Mouse (Mus musculus) central nervous system, embryonic 14 days (tissue): ENCODE results near the gene Ott. TPM values are rescaled to one million over a fixed set of nuclear protein-coding genes. Genes with fewer than 3 reads are reported as not detected.

Source experiments
- polyA plus RNA-seq: library from polyadenylated mRNA; depleted of rRNA; stranded (reverse); fragments of >200 nt; gene quantifications from 2 replicates; pipeline ENCODE4 v1.2.3, GENCODE M21; 2012; rRNA removed

The Ott gene
- not detected in 2 replicates for polyA plus RNA-seq

GRCm38 (mm10) chrX:149073982-149074381 is at the start of gene Ott:
TSS of gene Ott (plus strand) at chrX:149074282.

Other genes with a start within 250 kb of the Ott start
- gene Luzp4, start 216.6 kb upstream of the Ott start, polyA plus RNA-seq: not detected in 2 replicates
- gene Gm15093, start 198.1 kb downstream of the Ott start, polyA plus RNA-seq: not detected in 2 replicates